Comparison of ENCODE assay signal across 7 mouse cellular contexts in genomic region chr10:117434871-117435733, GRCm38 (mm10). TPM values are rescaled to one million over a fixed set of nuclear protein-coding genes. Genes with fewer than 3 reads are reported as not detected.
DNase-seq lines count a peak whose midpoint lies in the region; ATAC-seq and TF ChIP-seq lines count a peak whose summit lies in the region.

No protein-coding gene starts in this region.

- peak overlapping the region; percentile 60 for H3K4me2 ChIP-seq in embryonic facial prominence, embryonic 12.5 days (replicated peaks)
- H3K4me2 ChIP-seq in limb, embryonic 11.5 days (ENCODE audit: low read depth, severe bottlenecking), result peak overlapping the region; percentile 22; the same call in 1 of the 2 replicates
- peak overlapping the region; percentile 51 for H3K4me2 ChIP-seq in midbrain, embryonic 13.5 days (replicated peaks)

- 9% methylated on average over 33 of the region's 33 CpGs for WGBS in embryonic facial prominence, embryonic 12.5 days
- 26% methylated on average over 33 of the region's 33 CpGs for WGBS in limb, embryonic 11.5 days
- WGBS in midbrain, embryonic 13.5 days, result 22% methylated on average over 33 of the region's 33 CpGs
- 8% methylated on average over 33 of the region's 33 CpGs for WGBS in small intestine, adult 2 months

- no peaks in the 10 kb centered on the region for H3K27me3 ChIP-seq in embryonic facial prominence, embryonic 12.5 days
- no peaks in the 10 kb centered on the region for H3K27me3 ChIP-seq in limb, embryonic 11.5 days (ENCODE audit: control insufficient read depth, insufficient read depth, low read length)
- peaks cover 44% of the 10 kb centered on the region for H3K27me3 ChIP-seq in midbrain, embryonic 13.5 days
- no peaks in the 10 kb centered on the region for H3K27me3 ChIP-seq in small intestine, adult 2 months (ENCODE audit: control insufficient read depth, insufficient read depth, low read length)

- ATAC-seq in embryonic facial prominence, embryonic 12.5 days (ENCODE audit: insufficient number of reproducible peaks, insufficient read depth, low FRiP score, low TSS enrichment), result no peak
- no peak for ATAC-seq in limb, embryonic 11.5 days (ENCODE audit: insufficient number of reproducible peaks, low FRiP score, low TSS enrichment, low read depth)
- ATAC-seq in midbrain, embryonic 13.5 days, result peak; percentile 78

- H3K36me3 ChIP-seq in embryonic facial prominence, embryonic 12.5 days, result no peaks in the 10 kb centered on the region
- H3K36me3 ChIP-seq in limb, embryonic 11.5 days (ENCODE audit: control insufficient read depth, insufficient read depth, low read length), result no peaks in the 10 kb centered on the region
- no peaks in the 10 kb centered on the region for H3K36me3 ChIP-seq in midbrain, embryonic 13.5 days
- no peaks in the 10 kb centered on the region for H3K36me3 ChIP-seq in small intestine, adult 2 months (ENCODE audit: control insufficient read depth, insufficient read depth, low read length)

- peaks cover 4% of the 10 kb centered on the region; the same call in 1 of the 2 replicates for H3K9me3 ChIP-seq in embryonic facial prominence, embryonic 12.5 days
- H3K9me3 ChIP-seq in limb, embryonic 11.5 days (ENCODE audit: control insufficient read depth, low read length), result no peaks in the 10 kb centered on the region
- no peaks in the 10 kb centered on the region for H3K9me3 ChIP-seq in midbrain, embryonic 13.5 days

- no peak for TF ChIP-seq POLR2A in small intestine, adult 2 months (IDR thresholded peaks at IDR 0.05; ENCODE audit: low read depth, low read length)

- DNase-seq in adrenal gland, postnatal 36 days, result peak; percentile 88 to 93
- DNase-seq in heart, adult 18-20 months, result peak; percentile 86 to 94
- peak; percentile 90 for DNase-seq in kidney, adult 18-20 months
- peak; percentile 91 for DNase-seq in limb, embryonic 11.5 days (ENCODE audit: low spot score)

- H3K4me1 ChIP-seq in embryonic facial prominence, embryonic 12.5 days, result 0 out of 2 replicates have a peak, but pooled peaks cover 8% of the 10 kb centered on the region
- H3K4me1 ChIP-seq in limb, embryonic 11.5 days (ENCODE audit: control insufficient read depth, insufficient read depth, low read length), result no peaks in the 10 kb centered on the region
- H3K4me1 ChIP-seq in midbrain, embryonic 13.5 days (replicated peaks), result peaks cover 23% of the 10 kb centered on the region
- peaks cover 10% of the 10 kb centered on the region; the same call in 1 of the 2 replicates for H3K4me1 ChIP-seq in small intestine, adult 2 months (ENCODE audit: control insufficient read depth, insufficient read depth, insufficient read length, low read length)

- TF ChIP-seq CTCF in small intestine, adult 2 months (IDR thresholded peaks at IDR 0.05; ENCODE audit: extremely low read depth, insufficient read length, insufficient replicate concordance, low read depth, low read length), result peak; percentile 91

- 0 out of 2 replicates have a peak overlapping the region, but pooled peaks have one; percentile 27 for H3K9ac ChIP-seq in embryonic facial prominence, embryonic 12.5 days
- no peak overlapping the region for H3K9ac ChIP-seq in limb, embryonic 11.5 days (ENCODE audit: low read length)
- peak overlapping the region; percentile 33; the same call in 1 of the 2 replicates for H3K9ac ChIP-seq in midbrain, embryonic 13.5 days (replicated peaks)

- H3K4me3 ChIP-seq in embryonic facial prominence, embryonic 12.5 days, result peak overlapping the region; percentile 27
- H3K4me3 ChIP-seq in limb, embryonic 11.5 days (ENCODE audit: low read depth, low read length), result no peak overlapping the region
- H3K4me3 ChIP-seq in midbrain, embryonic 13.5 days (replicated peaks), result peak overlapping the region; percentile 28
- peak overlapping the region; percentile 35 for H3K4me3 ChIP-seq in small intestine, adult 2 months (ENCODE audit: low read depth, low read length)

- H3K27ac ChIP-seq in embryonic facial prominence, embryonic 12.5 days, result no peak overlapping the region
- H3K27ac ChIP-seq in limb, embryonic 11.5 days (replicated peaks; ENCODE audit: low read depth, low read length), result no peak overlapping the region
- no peak overlapping the region for H3K27ac ChIP-seq in midbrain, embryonic 13.5 days
- no peak overlapping the region for H3K27ac ChIP-seq in small intestine, adult 2 months (ENCODE audit: insufficient read depth, low read depth, low read length)

RNA-seq across cellular contexts. Expression of gene Cpsf6, which starts 55.3 kb away (rescaled TPM):
- total RNA-seq in adrenal gland, postnatal 36 days (2021), result 10 to 100 TPM; 61.3 to 77.6 TPM
- polyA plus RNA-seq in embryonic facial prominence, embryonic 12.5 days (2016; fragmentation: Nextera tagmentation; extraction: Ambion mirVana), result 210 and 213 TPM in 2 replicates
- 10 to 100 TPM; 31.3 to 34.7 TPM for total RNA-seq in heart, adult 18-20 months (2021)
- 225 and 251 TPM in 2 replicates for polyA plus RNA-seq in limb, embryonic 11.5 days (2014; fragmentation: Nextera tagmentation; extraction: Ambion mirVana)
- polyA plus RNA-seq in midbrain, embryonic 13.5 days (2015; fragmentation: Nextera tagmentation; extraction: Ambion mirVana), result 203 and 210 TPM in 2 replicates
- polyA plus RNA-seq in small intestine, adult 2 months (2012; rRNA removed), result 22.6 and 36.6 TPM in 2 replicates
